Mouse (Mus musculus) liver, embryonic 15.5 days (tissue): ENCODE measurements around the gene Pfkp. TPM values are rescaled to one million over a fixed set of nuclear protein-coding genes. Genes with fewer than 3 reads are reported as not detected.

Source experiments
- ATAC-seq: fragments of 200-750 bp; cut with Nextera tagmentation; 2 replicates; pipeline ENCODE4 v1.8.0; 2017; ENCODE audit warnings: moderate number of reproducible peaks, mild to moderate bottlenecking, moderate library complexity; ENCODE audit not compliant: insufficient read depth
- H3K27ac ChIP-seq: fragments of 300-500 bp; sonication (generic); replicated peaks from 2 replicates; pipeline ENCODE4 v1.5.1; 2015; ENCODE audit warnings: mild to moderate bottlenecking, inconsistent platforms
- H3K27me3 ChIP-seq: fragments of 300-500 bp; sonication (generic); 2 replicates; pipeline ENCODE4 v1.6.1; 2015; ENCODE audit warnings: mild to moderate bottlenecking, inconsistent platforms
- H3K36me3 ChIP-seq: fragments of 300-500 bp; sonication (generic); replicated peaks from 2 replicates; pipeline ENCODE4 v1.6.1; 2015; ENCODE audit warnings: moderate library complexity, mild to moderate bottlenecking, inconsistent platforms
- H3K4me1 ChIP-seq: fragments of 300-500 bp; sonication (generic); replicated peaks from 2 replicates; pipeline ENCODE4 v1.6.1; 2015; ENCODE audit warnings: inconsistent platforms
- H3K4me2 ChIP-seq: fragments of 300-500 bp; sonication (generic); 2 replicates; pipeline ENCODE4 v1.6.1; 2015; ENCODE audit warnings: moderate library complexity, mild to moderate bottlenecking, inconsistent platforms
- H3K4me3 ChIP-seq: fragments of 300-500 bp; sonication (generic); replicated peaks from 2 replicates; pipeline ENCODE4 v1.5.1; 2015; ENCODE audit warnings: mild to moderate bottlenecking, inconsistent platforms
- H3K9ac ChIP-seq: fragments of 300-500 bp; sonication (generic); 2 replicates; pipeline ENCODE4 v1.6.1; 2015; ENCODE audit warnings: moderate library complexity, mild to moderate bottlenecking, inconsistent platforms
- H3K9me3 ChIP-seq: fragments of 300-500 bp; sonication (generic); replicated peaks from 2 replicates; pipeline ENCODE4 v1.6.1; 2016; ENCODE audit warnings: inconsistent platforms
- WGBS: fragments of 180-500 bp; shearing (Covaris S2); methylation state at CpG from one replicate; pipeline ENCODE4 v1.1.7; 2015; ENCODE audit warnings: mixed read lengths; ENCODE audit not compliant: insufficient replicate concordance; 5-methylcytosine and 5-hydroxymethylcytosine counted together
- polyA plus RNA-seq: library from polyadenylated mRNA; unstranded; fragments of >200 nt; fragmentation: Nextera tagmentation; extraction: Ambion mirVana; gene quantifications from 2 replicates; pipeline ENCODE4 v1.2.1, GENCODE M21; 2015

Pfkp gene
- polyA plus RNA-seq, 1 experiment from 2014 or later, result 6.4 TPM

- ATAC-seq, result no peak
- Histone ChIP-seq H3K36me3 (peaks cover 75% of the 10 kb centered on the region), H3K9me3 (no peaks in the 10 kb centered on the region), H3K27ac (no peak overlapping the region), H3K9ac (no peak overlapping the region), H3K27me3 (no peaks in the 10 kb centered on the region), H3K4me2 (no peak overlapping the region), H3K4me1 (peaks cover 20% of the 10 kb centered on the region), H3K4me3 (no peak overlapping the region)
- WGBS, result 69% methylated on average over 2 of the region's 2 CpGs
These were observed 94.9 kb downstream of the Pfkp start for GRCm38 (mm10) chr13:6553708-6554107.

GRCm38 (mm10) chr13:6535287-6535932 is 113.2 kb downstream of the Pfkp start:
- no peak overlapping the region for H3K27ac ChIP-seq
- H3K4me1 ChIP-seq, result no peaks in the 10 kb centered on the region
- H3K9me3 ChIP-seq, result no peaks in the 10 kb centered on the region
- H3K9ac ChIP-seq, result no peak overlapping the region
- no peak overlapping the region for H3K4me2 ChIP-seq
- no peaks in the 10 kb centered on the region for H3K27me3 ChIP-seq
- WGBS, result 42% methylated on average over 6 of the region's 6 CpGs
- no peaks in the 10 kb centered on the region for H3K36me3 ChIP-seq
- no peak overlapping the region for H3K4me3 ChIP-seq
- no peak for ATAC-seq

- Histone ChIP-seq H3K27me3 (no peaks in the 10 kb centered on the region), H3K4me1 (no peaks in the 10 kb centered on the region), H3K9me3 (no peaks in the 10 kb centered on the region), H3K36me3 (no peaks in the 10 kb centered on the region), H3K9ac (no peak overlapping the region), H3K4me2 (no peak overlapping the region), H3K4me3 (no peak overlapping the region), H3K27ac (no peak overlapping the region)
- WGBS, result 63% methylated on average over 1 of the region's 1 CpGs
- ATAC-seq, result no peak
These were observed 115.9 kb downstream of the Pfkp start for GRCm38 (mm10) chr13:6532683-6533082.

Other genes with a start within 250 kb of the Pfkp start
- gene Pitrm1, start 100.6 kb downstream of the Pfkp start, polyA plus RNA-seq, result 90.6 and 91.9 TPM in 2 replicates